Mouse (Mus musculus) liver, embryonic 14.5 days (tissue): ENCODE results near the gene Nfkbia. TPM values are rescaled to one million over a fixed set of nuclear protein-coding genes. Genes with fewer than 3 reads are reported as not detected.

Source experiments
- ATAC-seq: fragments of 200-750 bp; cut with Nextera tagmentation; 2 replicates; pipeline ENCODE4 v1.8.0; 2017; ENCODE audit warnings: moderate number of reproducible peaks, mild to moderate bottlenecking, moderate library complexity; ENCODE audit not compliant: insufficient read depth
- DNase-seq, 3 experiments: peaks; one replicate each; pipeline ENCODE4 v3.0.0-alpha.2; 2012 to 2013; ENCODE audit warnings: low read depth in 3 of 3, low spot score in 3 of 3
- H3K27ac ChIP-seq: fragments of 300-500 bp; sonication (generic); 2 replicates; pipeline ENCODE4 v1.5.1; 2014; ENCODE audit warnings: moderate library complexity, mild to moderate bottlenecking, control low read depth, inconsistent platforms
- H3K27me3 ChIP-seq: fragments of 300-500 bp; sonication (generic); 2 replicates; pipeline ENCODE4 v1.6.1; 2014; ENCODE audit warnings: mild to moderate bottlenecking, low read length, moderate library complexity; ENCODE audit not compliant: control insufficient read depth, insufficient read depth
- H3K36me3 ChIP-seq: fragments of 300-500 bp; sonication (generic); replicated peaks from 2 replicates; pipeline ENCODE4 v1.6.1; 2014; ENCODE audit warnings: low read depth; ENCODE audit not compliant: control insufficient read depth, insufficient read depth
- H3K4me1 ChIP-seq, 2 experiments: fragments of 200-500 bp in 1 of 2; fragments of 300-500 bp in 1 of 2; sonication (generic) in 1 of 2; replicated peaks; 2 replicates each; pipeline ENCODE4 v1.6.1; 2012 to 2014; ENCODE audit warnings: antibody characterized with exemption in 1 of 2, inconsistent platforms in 1 of 2, low read length in 1 of 2; ENCODE audit not compliant: control insufficient read depth in 2 of 2, insufficient read depth in 2 of 2
- H3K4me2 ChIP-seq: fragments of 300-500 bp; sonication (generic); 2 replicates; pipeline ENCODE4 v1.6.1; 2014; ENCODE audit warnings: low read depth, mild to moderate bottlenecking, control low read depth, moderate library complexity
- H3K4me3 ChIP-seq, 2 experiments: fragments of 200-500 bp in 1 of 2; fragments of 300-500 bp in 1 of 2; sonication (generic) in 1 of 2; 2 replicates each; pipeline ENCODE4 v1.5.1; 2012 to 2014; ENCODE audit warnings: low read depth in 2 of 2, low read length in 2 of 2, mild to moderate bottlenecking in 2 of 2, control low read depth in 1 of 2, inconsistent platforms in 1 of 2, moderate library complexity in 1 of 2; ENCODE audit not compliant: insufficient read depth in 1 of 2
- H3K9ac ChIP-seq: fragments of 300-500 bp; sonication (generic); replicated peaks from 2 replicates; pipeline ENCODE4 v1.6.1; 2014; ENCODE audit warnings: mild to moderate bottlenecking, control low read depth, moderate library complexity
- H3K9me3 ChIP-seq: fragments of 300-500 bp; sonication (generic); 2 replicates; pipeline ENCODE4 v1.6.1; 2016; ENCODE audit warnings: low read length, mixed read lengths; ENCODE audit not compliant: control insufficient read depth
- CTCF ChIP-seq: IDR thresholded peaks from 2 replicates; pipeline ENCODE4 v1.5.1; 2016; ENCODE audit warnings: antibody characterized with exemption, low read depth, control low read depth
- EP300 ChIP-seq: IDR thresholded peaks from 2 replicates; pipeline ENCODE4 v1.6.1; 2016; ENCODE audit warnings: antibody characterized with exemption, low read depth
- WGBS: fragments of 180-500 bp; shearing (Covaris S2); extraction: QIAGEN DNeasy Blood & Tissue Kit; methylation state at CpG from one replicate; pipeline ENCODE4 v1.1.7; 2014; ENCODE audit not compliant: insufficient replicate concordance; 5-methylcytosine and 5-hydroxymethylcytosine counted together
- polyA plus RNA-seq, 2 experiments: library from polyadenylated mRNA; depleted of rRNA in 1 of 2; stranded (reverse) in 1 of 2; unstranded in 1 of 2; fragments of >200 nt; fragmentation: Nextera tagmentation in 1 of 2; extraction: Ambion mirVana in 1 of 2; gene quantifications; 2 replicates each; pipeline versions ENCODE4 v1.2.1 to v1.2.3; 2012 to 2014

Nfkbia gene
- polyA plus RNA-seq, 2 experiments = 8.8 to 12.4 TPM

GRCm38 (mm10) chr12:55490722-55491449 lies 1.6 kb downstream of the Nfkbia start:
- H3K4me3 ChIP-seq = peak overlapping the region; percentile 62 to 71
- no peak overlapping the region for H3K27ac ChIP-seq
- H3K27me3 ChIP-seq = no peaks in the 10 kb centered on the region
- 83% methylated on average over 13 of the region's 13 CpGs for WGBS
- H3K9me3 ChIP-seq = no peaks in the 10 kb centered on the region
- peaks cover 6% of the 10 kb centered on the region for H3K36me3 ChIP-seq
- ATAC-seq = no peak
- peak overlapping the region; percentile 91 for H3K4me2 ChIP-seq
- TF ChIP-seq CTCF (no peak), EP300 (no peak)
- no peak for DNase-seq
- peak overlapping the region; percentile 81 for H3K9ac ChIP-seq
- peaks cover 5 to 22% of the 10 kb centered on the region in 2 experiments for H3K4me1 ChIP-seq

GRCm38 (mm10) chr12:55489986-55490721 lies 2.3 kb downstream of the Nfkbia start:
- Histone ChIP-seq H3K4me3 (no peak overlapping the region), H3K9me3 (no peaks in the 10 kb centered on the region), H3K27ac (no peak overlapping the region), H3K27me3 (no peaks in the 10 kb centered on the region), H3K4me2 (peak overlapping the region; percentile 91; the same call in 1 of the 2 replicates), H3K4me1 (peaks cover 5 to 20% of the 10 kb centered on the region in 2 experiments), H3K36me3 (peaks cover 6% of the 10 kb centered on the region), H3K9ac (no peak overlapping the region)
- TF ChIP-seq EP300 (no peak), CTCF (no peak)
- WGBS = 82% methylated on average over 14 of the region's 14 CpGs
- no peak for ATAC-seq
- no peak for DNase-seq

- Histone ChIP-seq H3K27me3 (no peaks in the 10 kb centered on the region), H3K9ac (no peak overlapping the region), H3K4me2 (no peak overlapping the region), H3K27ac (no peak overlapping the region), H3K4me3 (no peak overlapping the region), H3K4me1 (peaks cover 5 to 20% of the 10 kb centered on the region in 2 experiments), H3K36me3 (peaks cover 6% of the 10 kb centered on the region), H3K9me3 (no peaks in the 10 kb centered on the region)
- peak in 1 of 3 experiments; percentile 52 for DNase-seq
- no peak for ATAC-seq
- 58% methylated on average over 13 of the region's 13 CpGs for WGBS
- TF ChIP-seq CTCF = no peak
- TF ChIP-seq EP300 = no peak
Measured at GRCm38 (mm10) chr12:55488661-55489447, 3.6 kb downstream of the Nfkbia start.

GRCm38 (mm10) chr12:55487843-55488660 lies 4.4 kb downstream of the Nfkbia start:
- TF ChIP-seq EP300 (no peak), CTCF (no peak)
- WGBS = 79% methylated on average over 7 of the region's 7 CpGs
- H3K4me2 ChIP-seq = no peak overlapping the region
- peaks cover 5 to 15% of the 10 kb centered on the region in 2 experiments for H3K4me1 ChIP-seq
- no peaks in the 10 kb centered on the region for H3K27me3 ChIP-seq
- no peak overlapping the region for H3K9ac ChIP-seq
- H3K36me3 ChIP-seq = peaks cover 6% of the 10 kb centered on the region
- H3K27ac ChIP-seq = no peak overlapping the region
- no peak overlapping the region for H3K4me3 ChIP-seq
- DNase-seq (no peak), ATAC-seq (no peak)
- no peaks in the 10 kb centered on the region for H3K9me3 ChIP-seq
